Mouse (Mus musculus) liver, adult 2 months (tissue): Measurements from ENCODE around the gene Ccnq. TPM values are rescaled to one million over a fixed set of nuclear protein-coding genes. Genes with fewer than 3 reads are reported as not detected.

ENCODE experiments used
- DNase-seq: peaks from one replicate; pipeline ENCODE4 v3.0.0-alpha.2; 2011; ENCODE audit warnings: low read depth, low spot score; ENCODE audit errors: extremely low read depth
- H3K27ac ChIP-seq: fragments of 200-500 bp; replicated peaks from 2 replicates; pipeline ENCODE4 v1.5.1; 2012; ENCODE audit warnings: low read depth, mild to moderate bottlenecking, control low read depth, inconsistent platforms, low read length; ENCODE audit not compliant: insufficient read depth
- H3K27me3 ChIP-seq: fragments of 200-500 bp; 2 replicates; pipeline ENCODE4 v1.6.1; 2012; ENCODE audit warnings: mild to moderate bottlenecking, moderate library complexity, low read length, inconsistent platforms; ENCODE audit not compliant: control insufficient read depth, insufficient read depth
- H3K36me3 ChIP-seq: fragments of 200-500 bp; 2 replicates; pipeline ENCODE4 v1.6.1; 2012; ENCODE audit warnings: low read length, inconsistent platforms; ENCODE audit not compliant: control insufficient read depth, insufficient read depth
- H3K4me1 ChIP-seq: fragments of 200-500 bp; 2 replicates; pipeline ENCODE4 v1.6.1; 2011; ENCODE audit warnings: low read length; ENCODE audit not compliant: control insufficient read depth, insufficient read depth
- H3K4me3 ChIP-seq: fragments of 200-500 bp; 2 replicates; pipeline ENCODE4 v1.5.1; 2011; ENCODE audit warnings: low read depth, mild to moderate bottlenecking, control low read depth, low read length, moderate library complexity; ENCODE audit not compliant: insufficient read depth
- H3K79me2 ChIP-seq: fragments of 200-500 bp; 2 replicates; pipeline ENCODE4 v1.6.1; 2012; ENCODE audit warnings: inconsistent platforms, mild to moderate bottlenecking, low read length, moderate library complexity; ENCODE audit not compliant: control insufficient read depth, insufficient read depth
- H3K9ac ChIP-seq: fragments of 200-500 bp; 2 replicates; pipeline ENCODE4 v1.6.1; 2012; ENCODE audit warnings: low read depth, mild to moderate bottlenecking, control low read depth, inconsistent platforms, low read length
- CTCF ChIP-seq: fragments of 200-500 bp; IDR thresholded peaks from 2 replicates; pipeline ENCODE4 v1.5.1; 2011; ENCODE audit warnings: low read depth, low read length, control low read depth
- POLR2A ChIP-seq: fragments of 200-500 bp; IDR thresholded peaks from 2 replicates; pipeline ENCODE4 v1.6.1; 2011; ENCODE audit warnings: low read length, control low read depth; ENCODE audit not compliant: insufficient read depth; ENCODE audit errors: extremely low read depth
- WGBS: fragments of 180-500 bp; shearing (Covaris S2); methylation state at CpG from one replicate; pipeline ENCODE4 v1.1.7; 2018; 5-methylcytosine and 5-hydroxymethylcytosine counted together
- polyA plus RNA-seq: library from polyadenylated mRNA; depleted of rRNA; stranded (reverse); fragments of >200 nt; gene quantifications from 2 replicates; pipeline ENCODE4 v1.2.3, GENCODE M21; 2012; rRNA removed
- total RNA-seq: library from RNA; depleted of rRNA; stranded (reverse); fragments of >200 nt; gene quantifications from 2 replicates; pipeline ENCODE4 v1.2.3, GENCODE M21; 2014; rRNA removed

Gene Ccnq
- total RNA-seq (13.4 and 14.1 TPM in 2 replicates), polyA plus RNA-seq (23.4 and 27.9 TPM in 2 replicates)

GRCm38 (mm10) chr11:78750885-78751842 is at the start of gene Ccnq:
TSS of gene Ccnq (minus strand) at chr11:78751729.
- Histone ChIP-seq H3K4me3 (peak within 1 kb of the TSS; percentile 65), H3K27me3 (no peaks in the 10 kb centered on the region), H3K36me3 (no peaks in the 10 kb centered on the region), H3K4me1 (peaks cover 8% of the 10 kb centered on the region), H3K79me2 (no peaks in the 10 kb centered on the region), H3K27ac (peak within 1 kb of the TSS; percentile 49), H3K9ac (peak within 1 kb of the TSS; percentile 72)
- DNase-seq = peak; percentile 78
- TF ChIP-seq POLR2A (0 out of 2 replicates have a peak, but pooled peaks have one; percentile 54), CTCF (no peak)
- 8% methylated on average over 59 of the region's 59 CpGs for WGBS

GRCm38 (mm10) chr11:78801094-78801493 is 49.6 kb upstream of the Ccnq start:
- no peak for TF ChIP-seq POLR2A
- no peak for TF ChIP-seq CTCF
- Histone ChIP-seq H3K36me3 (no peaks in the 10 kb centered on the region), H3K79me2 (no peaks in the 10 kb centered on the region), H3K4me1 (0 out of 2 replicates have a peak, but pooled peaks cover 2% of the 10 kb centered on the region), H3K9ac (no peak overlapping the region), H3K27me3 (no peaks in the 10 kb centered on the region), H3K4me3 (no peak overlapping the region), H3K27ac (no peak overlapping the region)
- 96% methylated on average over 4 of the region's 4 CpGs for WGBS
- DNase-seq = no peak

- H3K79me2 ChIP-seq = no peaks in the 10 kb centered on the region
- TF ChIP-seq POLR2A (no peak), CTCF (no peak)
- WGBS = 86% methylated on average over 10 of the region's 10 CpGs
These were observed 44.7 kb upstream of the Ccnq start for GRCm38 (mm10) chr11:78796072-78796729.

GRCm38 (mm10) chr11:78793116-78793515 is 41.6 kb upstream of the Ccnq start:
- DNase-seq = no peak
- Histone ChIP-seq H3K27ac (no peak overlapping the region), H3K4me3 (no peak overlapping the region), H3K79me2 (no peaks in the 10 kb centered on the region), H3K36me3 (no peaks in the 10 kb centered on the region), H3K4me1 (no peaks in the 10 kb centered on the region), H3K27me3 (no peaks in the 10 kb centered on the region), H3K9ac (no peak overlapping the region)
- no peak for TF ChIP-seq POLR2A
- WGBS = 88% methylated on average over 11 of the region's 11 CpGs

More at GRCm38 (mm10) chr11:78796072-78796729, 44.7 kb upstream of the Ccnq start:
- no peak for DNase-seq
- Histone ChIP-seq H3K9ac (no peak overlapping the region), H3K4me1 (no peaks in the 10 kb centered on the region), H3K27me3 (no peaks in the 10 kb centered on the region), H3K4me3 (no peak overlapping the region), H3K27ac (no peak overlapping the region), H3K36me3 (no peaks in the 10 kb centered on the region)

- no peak for TF ChIP-seq CTCF
- no peak for TF ChIP-seq POLR2A
These were observed 40.9 kb upstream of the Ccnq start for GRCm38 (mm10) chr11:78792465-78792864.

GRCm38 (mm10) chr11:78792055-78792454 is 40.5 kb upstream of the Ccnq start:
- no peak for DNase-seq

More at GRCm38 (mm10) chr11:78792465-78792864, 40.9 kb upstream of the Ccnq start:
- no peak for DNase-seq
- no peaks in the 10 kb centered on the region for H3K79me2 ChIP-seq
- no peak overlapping the region for H3K4me3 ChIP-seq
- no peaks in the 10 kb centered on the region for H3K4me1 ChIP-seq
- no peaks in the 10 kb centered on the region for H3K36me3 ChIP-seq
- H3K9ac ChIP-seq = no peak overlapping the region; the same call in 1 of the 2 replicates
- 67% methylated on average over 11 of the region's 11 CpGs for WGBS
- no peaks in the 10 kb centered on the region for H3K27me3 ChIP-seq
- H3K27ac ChIP-seq = no peak overlapping the region

More at GRCm38 (mm10) chr11:78792055-78792454, 40.5 kb upstream of the Ccnq start:
- H3K27ac ChIP-seq = no peak overlapping the region
- TF ChIP-seq CTCF = no peak
- TF ChIP-seq POLR2A = no peak
- no peaks in the 10 kb centered on the region for H3K27me3 ChIP-seq
- H3K36me3 ChIP-seq = no peaks in the 10 kb centered on the region
- H3K79me2 ChIP-seq = no peaks in the 10 kb centered on the region
- no peaks in the 10 kb centered on the region for H3K4me1 ChIP-seq
- WGBS = 88% methylated on average over 5 of the region's 5 CpGs
- no peak overlapping the region for H3K9ac ChIP-seq
- no peak overlapping the region for H3K4me3 ChIP-seq
